Mouse (Mus musculus) subcutaneous adipose tissue, adult 2 months (tissue): ENCODE measurements around the gene Arhgap42. TPM values are rescaled to one million over a fixed set of nuclear protein-coding genes. Genes with fewer than 3 reads are reported as not detected.

Source experiments
- polyA plus RNA-seq: library from polyadenylated mRNA; depleted of rRNA; stranded (reverse); fragments of >200 nt; gene quantifications from 2 replicates; pipeline ENCODE4 v1.2.3, GENCODE M21; 2012; ENCODE audit warnings: low replicate concordance; rRNA removed

Gene Arhgap42
- polyA plus RNA-seq = 3.4 and 11.5 TPM in 2 replicates

GRCm38 (mm10) chr9:9238438-9239391, at the start of gene Arhgap42:
Gene Arhgap42, minus strand, starts transcription at chr9:9239101.

DNA sequence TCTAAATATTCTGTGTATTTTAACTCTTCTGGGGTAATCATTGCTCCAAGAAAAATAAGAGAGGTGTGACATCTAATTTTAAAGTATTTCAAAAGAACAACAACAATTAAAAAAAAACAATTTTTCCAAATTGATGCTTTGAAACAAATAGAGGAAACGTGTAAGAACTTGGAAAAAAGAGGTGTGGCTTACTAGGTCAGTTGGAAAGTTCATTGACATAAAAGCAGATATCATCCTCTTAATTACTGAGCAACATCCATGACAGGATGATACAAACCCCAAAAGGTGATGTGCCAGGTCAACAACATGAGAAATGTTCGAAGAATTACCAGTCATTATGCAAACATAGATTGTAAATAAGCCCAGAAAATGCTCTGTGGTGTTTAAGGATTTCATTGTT, 267.4 kb downstream of the Arhgap42 start, which contains the start of gene Gm16485:
Gene Gm16485 (plus strand): TSS at position 301 of the 400 bp plus-strand sequence.

